Mouse (Mus musculus) C2C12 (cell line): ENCODE data around the gene Emsy. TPM values are rescaled to one million over a fixed set of nuclear protein-coding genes. Genes with fewer than 3 reads are reported as not detected.

Experiments
- H3K27me3 ChIP-seq: one replicate; pipeline ENCODE4 v1.6.1; 2011; ENCODE audit not compliant: control insufficient read depth, insufficient read depth, insufficient read length
- H3K36me3 ChIP-seq: one replicate; pipeline ENCODE4 v1.6.1; 2011; ENCODE audit not compliant: control insufficient read depth, insufficient read depth
- H3K4me3 ChIP-seq: one replicate; pipeline ENCODE4 v1.5.1; 2011; ENCODE audit warnings: mild to moderate bottlenecking, control low read depth; ENCODE audit not compliant: poor library complexity, insufficient read depth, severe bottlenecking
- H3K79me2 ChIP-seq: one replicate; pipeline ENCODE4 v1.6.1; 2011; ENCODE audit not compliant: control insufficient read depth, insufficient read depth
- H3K79me3 ChIP-seq: one replicate; pipeline ENCODE4 v1.6.1; 2011; ENCODE audit warnings: low read depth, control low read depth
- H3ac ChIP-seq: one replicate; pipeline ENCODE3; 2011; ENCODE audit warnings: low read depth; ENCODE audit not compliant: control insufficient read depth, insufficient read length
- CEBPB ChIP-seq: IDR thresholded peaks from one replicate; pipeline ENCODE4 v1.6.1; 2011; ENCODE audit warnings: low read depth, mild to moderate bottlenecking, control low read depth, moderate library complexity
- CTCF ChIP-seq: IDR thresholded peaks from one replicate; pipeline ENCODE4 v1.5.1; 2011; ENCODE audit not compliant: control insufficient read depth, insufficient read depth, insufficient read length
- FOSL1 ChIP-seq: IDR thresholded peaks from one replicate; pipeline ENCODE4 v1.8.0; 2011; ENCODE audit warnings: mild to moderate bottlenecking, low read length; ENCODE audit not compliant: poor library complexity, insufficient read depth, severe bottlenecking
- MAX ChIP-seq: IDR thresholded peaks from one replicate; pipeline ENCODE4 v1.6.1; 2011; ENCODE audit warnings: mild to moderate bottlenecking, control low read depth
- MYOD1 ChIP-seq: IDR thresholded peaks from one replicate; pipeline ENCODE4 v1.6.1; 2011; ENCODE audit warnings: low read depth; ENCODE audit not compliant: control insufficient read depth, insufficient read length
- MYOG ChIP-seq: IDR thresholded peaks from one replicate; pipeline ENCODE4 v1.6.1; 2011; ENCODE audit not compliant: control insufficient read depth, insufficient read length; ENCODE audit errors: extremely low read depth
- USF1 ChIP-seq: IDR thresholded peaks from one replicate; pipeline ENCODE4 v1.6.1; 2011; ENCODE audit warnings: low read depth, mild to moderate bottlenecking, control low read depth, moderate library complexity
- polyA plus RNA-seq: library from polyadenylated mRNA; unstranded; fragments of >200 nt; fragmentation: generic; extraction: Trizol; gene quantifications from one replicate; pipeline ENCODE4 v1.2.1, GENCODE M21; 2012; ENCODE audit warnings: missing spikeins

Emsy gene
- polyA plus RNA-seq, 1 experiment, result 12.1 TPM

DNA sequence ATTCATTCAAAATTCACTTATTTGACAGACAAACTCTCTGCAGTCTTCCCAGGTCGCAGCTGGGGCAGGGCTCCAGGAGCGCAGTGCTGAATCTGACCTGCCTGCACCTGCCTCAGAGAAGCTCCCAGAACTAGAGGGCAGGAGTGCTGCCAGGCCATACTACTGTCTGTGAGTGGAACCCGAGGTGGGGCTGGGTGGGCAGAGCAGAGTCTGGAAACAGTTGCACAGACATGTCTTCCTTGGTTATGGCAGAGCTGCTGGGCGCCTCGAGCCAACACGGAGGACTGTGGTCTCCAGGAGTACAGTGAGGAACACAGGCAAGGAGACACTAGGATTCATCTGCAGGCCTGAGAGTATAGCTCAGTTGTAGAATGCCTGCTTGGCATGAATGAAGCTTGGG is 92.6 kb downstream of the Emsy start:
- Histone ChIP-seq H3K27me3 (no peaks in the 10 kb centered on the region), H3K36me3 (no peaks in the 10 kb centered on the region), H3K79me3 (no peaks in the 10 kb centered on the region), H3K4me3 (no peak overlapping the region), H3ac (no peak overlapping the region), H3K79me2 (no peaks in the 10 kb centered on the region)
- no peak for TF ChIP-seq MYOD1
- TF ChIP-seq USF1, result no peak
- no peak for TF ChIP-seq MAX
- TF ChIP-seq FOSL1, result no peak
- no peak for TF ChIP-seq CTCF
- no peak for TF ChIP-seq CEBPB
- no peak for TF ChIP-seq MYOG

- Histone ChIP-seq H3K79me3 (no peaks in the 10 kb centered on the region), H3K4me3 (no peak overlapping the region), H3K27me3 (no peaks in the 10 kb centered on the region), H3K79me2 (no peaks in the 10 kb centered on the region), H3ac (no peak overlapping the region), H3K36me3 (no peaks in the 10 kb centered on the region)
- TF ChIP-seq CEBPB (no peak), FOSL1 (no peak)
Observed at GRCm38 (mm10) chr7:98562966-98563365, 93.6 kb downstream of the Emsy start.

DNA sequence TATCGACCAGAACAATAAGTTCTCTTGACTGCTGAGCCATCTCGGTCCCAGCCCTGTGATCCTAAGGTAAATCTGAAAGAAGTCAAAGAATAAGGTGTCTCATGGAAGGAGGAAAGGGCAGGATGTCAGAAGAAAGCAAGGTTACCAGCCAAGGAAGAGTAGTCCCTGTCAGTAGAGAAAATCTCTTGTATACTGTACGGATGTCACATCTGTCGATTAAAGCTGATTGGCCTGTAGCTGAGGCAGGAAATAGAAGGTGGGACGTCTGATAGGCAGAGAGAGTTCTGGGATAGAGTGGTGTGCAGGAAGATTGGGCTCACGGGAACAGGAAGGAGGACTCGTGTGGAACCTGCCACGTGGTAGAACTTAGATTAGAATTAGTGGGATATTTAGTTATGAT is 94.4 kb downstream of the Emsy start:
- TF ChIP-seq CTCF (no peak), MYOD1 (no peak), CEBPB (no peak), FOSL1 (no peak), MYOG (no peak), MAX (no peak), USF1 (no peak)
- Histone ChIP-seq H3K79me2 (no peaks in the 10 kb centered on the region), H3ac (no peak overlapping the region)

GRCm38 (mm10) chr7:98561556-98562164 is 94.9 kb downstream of the Emsy start:
- no peak overlapping the region for H3ac ChIP-seq
- no peaks in the 10 kb centered on the region for H3K79me2 ChIP-seq
- no peak for TF ChIP-seq MYOD1
- TF ChIP-seq MYOG, result no peak
- TF ChIP-seq FOSL1, result no peak
- no peak for TF ChIP-seq CEBPB
- TF ChIP-seq MAX, result no peak
- no peak for TF ChIP-seq CTCF
- no peak for TF ChIP-seq USF1
- no peaks in the 10 kb centered on the region for H3K79me3 ChIP-seq
- no peaks in the 10 kb centered on the region for H3K36me3 ChIP-seq
- H3K27me3 ChIP-seq, result no peaks in the 10 kb centered on the region
- no peak overlapping the region for H3K4me3 ChIP-seq

More for the DNA sequence above, 94.4 kb downstream of the Emsy start:
- no peaks in the 10 kb centered on the region for H3K36me3 ChIP-seq
- no peak overlapping the region for H3K4me3 ChIP-seq
- no peaks in the 10 kb centered on the region for H3K27me3 ChIP-seq
- no peaks in the 10 kb centered on the region for H3K79me3 ChIP-seq

- TF ChIP-seq CEBPB (no peak), MYOD1 (peak; percentile 53)
- Histone ChIP-seq H3ac (no peak overlapping the region), H3K4me3 (no peak overlapping the region), H3K79me3 (no peaks in the 10 kb centered on the region), H3K36me3 (no peaks in the 10 kb centered on the region), H3K27me3 (no peaks in the 10 kb centered on the region), H3K79me2 (no peaks in the 10 kb centered on the region)
Observed at GRCm38 (mm10) chr7:98558128-98558921, 98.3 kb downstream of the Emsy start.

DNA sequence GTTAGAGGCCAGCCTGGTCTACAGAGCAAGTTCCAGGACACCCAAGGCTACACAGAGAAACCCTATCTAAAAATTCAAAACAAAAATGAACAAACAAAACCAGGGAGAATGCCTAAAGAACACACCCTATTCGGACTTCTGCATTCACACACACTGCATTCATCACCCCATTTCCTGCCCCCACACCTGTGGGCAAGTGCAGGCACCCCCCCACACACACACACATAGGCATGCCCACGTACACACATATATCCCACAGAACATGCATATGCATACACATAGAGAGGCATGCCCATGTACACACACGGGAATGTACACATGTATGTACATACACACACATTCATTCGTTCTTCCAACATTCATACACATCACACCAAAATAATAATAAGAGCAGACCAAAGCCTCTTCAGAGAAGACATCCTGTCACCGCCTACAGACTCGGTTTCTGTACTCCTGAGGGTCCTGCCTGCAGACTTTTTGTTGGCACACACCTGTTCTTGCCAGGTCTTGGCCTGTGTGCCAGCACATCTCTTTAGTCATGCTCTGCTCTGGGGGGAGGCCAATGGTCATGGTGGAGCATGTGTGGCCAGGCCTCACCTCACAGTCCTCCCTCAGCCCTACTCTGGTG is 99.7 kb downstream of the Emsy start:
- H3K79me2 ChIP-seq, result no peaks in the 10 kb centered on the region
- no peaks in the 10 kb centered on the region for H3K36me3 ChIP-seq
- H3K4me3 ChIP-seq, result no peak overlapping the region
- H3K27me3 ChIP-seq, result no peaks in the 10 kb centered on the region
- no peaks in the 10 kb centered on the region for H3K79me3 ChIP-seq
- H3ac ChIP-seq, result no peak overlapping the region
- TF ChIP-seq MYOD1 (peak; percentile 53), FOSL1 (no peak)
